Mouse (Mus musculus) heart, postnatal 0 days (tissue): ENCODE results near the gene B230217C12Rik. TPM values are rescaled to one million over a fixed set of nuclear protein-coding genes. Genes with fewer than 3 reads are reported as not detected.

ENCODE experiments used
- ATAC-seq: fragments of 200-750 bp; cut with Nextera tagmentation; 2 replicates; pipeline ENCODE4 v1.8.0; 2017; ENCODE audit warnings: low read depth, moderate number of reproducible peaks, moderate library complexity; ENCODE audit not compliant: insufficient read depth
- DNase-seq: peaks from one replicate; pipeline ENCODE4 v3.0.0-alpha.2; 2016; ENCODE audit warnings: low spot score
- H3K27ac ChIP-seq: fragments of 300-500 bp; sonication (generic); 2 replicates; pipeline ENCODE4 v1.5.1; 2014; ENCODE audit warnings: low read depth, mild to moderate bottlenecking
- H3K27me3 ChIP-seq: fragments of 300-500 bp; sonication (generic); 2 replicates; pipeline ENCODE4 v1.6.1; 2014; ENCODE audit warnings: low read length, mixed read lengths; ENCODE audit not compliant: control insufficient read depth, insufficient read depth
- H3K36me3 ChIP-seq: fragments of 300-500 bp; sonication (generic); replicated peaks from 2 replicates; pipeline ENCODE4 v1.6.1; 2014; ENCODE audit warnings: low read length, mixed read lengths; ENCODE audit not compliant: control insufficient read depth, insufficient read depth
- H3K4me1 ChIP-seq: fragments of 300-500 bp; sonication (generic); 2 replicates; pipeline ENCODE4 v1.6.1; 2014; ENCODE audit warnings: antibody characterized with exemption; ENCODE audit not compliant: control insufficient read depth, insufficient read depth
- H3K4me2 ChIP-seq: fragments of 300-500 bp; sonication (generic); 2 replicates; pipeline ENCODE4 v1.6.1; 2014; ENCODE audit warnings: low read depth, mild to moderate bottlenecking, low read length, moderate library complexity
- H3K4me3 ChIP-seq: fragments of 300-500 bp; sonication (generic); 2 replicates; pipeline ENCODE4 v1.5.1; 2014; ENCODE audit warnings: low read depth, low read length
- H3K9ac ChIP-seq: fragments of 300-500 bp; sonication (generic); replicated peaks from 2 replicates; pipeline ENCODE4 v1.6.1; 2014; ENCODE audit warnings: low read depth, low read length, mixed read lengths
- H3K9me3 ChIP-seq: fragments of 300-500 bp; sonication (generic); replicated peaks from 2 replicates; pipeline ENCODE4 v1.6.1; 2016; ENCODE audit warnings: low read length; ENCODE audit not compliant: control insufficient read depth
- CTCF ChIP-seq: IDR thresholded peaks from 2 replicates; pipeline ENCODE4 v1.5.1; 2016; ENCODE audit warnings: antibody characterized with exemption, control low read depth, low read depth
- EP300 ChIP-seq: IDR thresholded peaks from 2 replicates; pipeline ENCODE4 v1.6.1; 2016; ENCODE audit warnings: antibody characterized with exemption, low read depth
- WGBS: fragments of 180-500 bp; shearing (Covaris S2); extraction: QIAGEN DNeasy Blood & Tissue Kit; methylation state at CpG from one replicate; pipeline ENCODE4 v1.1.7; 2014; 5-methylcytosine and 5-hydroxymethylcytosine counted together
- polyA plus RNA-seq: library from polyadenylated mRNA; unstranded; fragments of >200 nt; fragmentation: Nextera tagmentation; extraction: Ambion mirVana; gene quantifications from 2 replicates; pipeline ENCODE4 v1.2.1, GENCODE M21; 2015
- total RNA-seq: library from RNA; depleted of rRNA; stranded (reverse); fragments of >200 nt; gene quantifications from 2 replicates; pipeline ENCODE4 v1.2.3, GENCODE M21; 2014; ENCODE audit warnings: low replicate concordance

Gene B230217C12Rik
- total and polyA plus RNA-seq, 2 experiments from 2014 or later = 0.97 to 1.4 TPM

- no peak overlapping the region for H3K9ac ChIP-seq
- no peak overlapping the region for H3K27ac ChIP-seq
- no peak overlapping the region for H3K4me3 ChIP-seq
Observed at GRCm38 (mm10) chr11:97840135-97840490, 467 bp upstream of the B230217C12Rik start.

GRCm38 (mm10) chr11:97840991-97841661 is 546 bp downstream of the B230217C12Rik start:
- Histone ChIP-seq H3K4me3 (peak overlapping the region; percentile 43), H3K36me3 (0 out of 2 replicates have a peak, but pooled peaks cover 7% of the 10 kb centered on the region), H3K4me1 (0 out of 2 replicates have a peak, but pooled peaks cover 2% of the 10 kb centered on the region), H3K9ac (0 out of 2 replicates have a peak overlapping the region, but pooled peaks have one; percentile 8), H3K27me3 (no peaks in the 10 kb centered on the region), H3K4me2 (peak overlapping the region; percentile 60), H3K9me3 (no peaks in the 10 kb centered on the region), H3K27ac (peak overlapping the region; percentile 2)
- ATAC-seq (peak; percentile 71; the same call in 1 of the 2 replicates), DNase-seq (peak; percentile 50)
- TF ChIP-seq CTCF (no peak), EP300 (no peak)
- 4% methylated on average over 22 of the region's 22 CpGs for WGBS

More at GRCm38 (mm10) chr11:97840135-97840490, 467 bp upstream of the B230217C12Rik start:
- 0 out of 2 replicates have a peak, but pooled peaks cover 2% of the 10 kb centered on the region for H3K4me1 ChIP-seq
- H3K4me2 ChIP-seq = peak overlapping the region; percentile 60; the same call in 1 of the 2 replicates
- ATAC-seq (no peak), DNase-seq (no peak)
- TF ChIP-seq CTCF (no peak), EP300 (no peak)
- no peaks in the 10 kb centered on the region for H3K27me3 ChIP-seq
- H3K36me3 ChIP-seq = peaks cover 14% of the 10 kb centered on the region; the same call in 1 of the 2 replicates
- H3K9me3 ChIP-seq = no peaks in the 10 kb centered on the region
- 69% methylated on average over 2 of the region's 2 CpGs for WGBS

GRCm38 (mm10) chr11:97842001-97842400 is 1.4 kb downstream of the B230217C12Rik start:
- WGBS = 68% methylated on average over 4 of the region's 4 CpGs
- Histone ChIP-seq H3K27me3 (no peaks in the 10 kb centered on the region), H3K36me3 (0 out of 2 replicates have a peak, but pooled peaks cover 3% of the 10 kb centered on the region), H3K27ac (no peak overlapping the region), H3K4me1 (no peaks in the 10 kb centered on the region), H3K9ac (no peak overlapping the region), H3K9me3 (no peaks in the 10 kb centered on the region), H3K4me3 (no peak overlapping the region), H3K4me2 (no peak overlapping the region)
- ATAC-seq (no peak), DNase-seq (no peak)
- TF ChIP-seq EP300 (no peak), CTCF (no peak)

- H3K9ac ChIP-seq = no peak overlapping the region
- no peak overlapping the region for H3K4me2 ChIP-seq
- no peaks in the 10 kb centered on the region for H3K4me1 ChIP-seq
- no peak overlapping the region for H3K4me3 ChIP-seq
- peak overlapping the region; percentile 76 for H3K27ac ChIP-seq
- H3K36me3 ChIP-seq = no peaks in the 10 kb centered on the region
- peak; percentile 88 for ATAC-seq
- no peaks in the 10 kb centered on the region for H3K9me3 ChIP-seq
- TF ChIP-seq EP300 (no peak), CTCF (no peak)
- 35% methylated on average over 6 of the region's 6 CpGs for WGBS
- peak; percentile 84 for DNase-seq
- H3K27me3 ChIP-seq = no peaks in the 10 kb centered on the region
Observed at GRCm38 (mm10) chr11:97850367-97850766, 9.8 kb downstream of the B230217C12Rik start.

GRCm38 (mm10) chr11:97851601-97852000 is 11.0 kb downstream of the B230217C12Rik start:
- Histone ChIP-seq H3K4me3 (no peak overlapping the region), H3K4me1 (no peaks in the 10 kb centered on the region), H3K27ac (no peak overlapping the region), H3K9me3 (no peaks in the 10 kb centered on the region), H3K9ac (no peak overlapping the region), H3K36me3 (no peaks in the 10 kb centered on the region), H3K4me2 (no peak overlapping the region), H3K27me3 (no peaks in the 10 kb centered on the region)
- no peak for TF ChIP-seq EP300
- ATAC-seq (no peak), DNase-seq (no peak)
- WGBS = 83% methylated on average over 2 of the region's 2 CpGs
